Mouse (Mus musculus) C2C12 (cell line): Measurements from ENCODE around the gene Plxna2. TPM values are rescaled to one million over a fixed set of nuclear protein-coding genes. Genes with fewer than 3 reads are reported as not detected.

Experiments
- H3K27me3 ChIP-seq: one replicate; pipeline ENCODE4 v1.6.1; 2011; ENCODE audit not compliant: control insufficient read depth, insufficient read depth, insufficient read length
- H3K36me3 ChIP-seq: one replicate; pipeline ENCODE4 v1.6.1; 2011; ENCODE audit not compliant: control insufficient read depth, insufficient read depth
- H3K4me3 ChIP-seq: one replicate; pipeline ENCODE4 v1.5.1; 2011; ENCODE audit warnings: mild to moderate bottlenecking, control low read depth; ENCODE audit not compliant: poor library complexity, insufficient read depth, severe bottlenecking
- H3K79me2 ChIP-seq: one replicate; pipeline ENCODE4 v1.6.1; 2011; ENCODE audit not compliant: control insufficient read depth, insufficient read depth
- H3K79me3 ChIP-seq: one replicate; pipeline ENCODE4 v1.6.1; 2011; ENCODE audit warnings: low read depth, control low read depth
- H3ac ChIP-seq: one replicate; pipeline ENCODE3; 2011; ENCODE audit warnings: low read depth; ENCODE audit not compliant: control insufficient read depth, insufficient read length
- CEBPB ChIP-seq: IDR thresholded peaks from one replicate; pipeline ENCODE4 v1.6.1; 2011; ENCODE audit warnings: low read depth, mild to moderate bottlenecking, control low read depth, moderate library complexity
- CTCF ChIP-seq: IDR thresholded peaks from one replicate; pipeline ENCODE4 v1.5.1; 2011; ENCODE audit not compliant: control insufficient read depth, insufficient read depth, insufficient read length
- FOSL1 ChIP-seq: IDR thresholded peaks from one replicate; pipeline ENCODE4 v1.8.0; 2011; ENCODE audit warnings: mild to moderate bottlenecking, low read length; ENCODE audit not compliant: poor library complexity, insufficient read depth, severe bottlenecking
- MAX ChIP-seq: IDR thresholded peaks from one replicate; pipeline ENCODE4 v1.6.1; 2011; ENCODE audit warnings: mild to moderate bottlenecking, control low read depth
- MYOD1 ChIP-seq: IDR thresholded peaks from one replicate; pipeline ENCODE4 v1.6.1; 2011; ENCODE audit warnings: low read depth; ENCODE audit not compliant: control insufficient read depth, insufficient read length
- MYOG ChIP-seq: IDR thresholded peaks from one replicate; pipeline ENCODE4 v1.6.1; 2011; ENCODE audit not compliant: control insufficient read depth, insufficient read length; ENCODE audit errors: extremely low read depth
- USF1 ChIP-seq: IDR thresholded peaks from one replicate; pipeline ENCODE4 v1.6.1; 2011; ENCODE audit warnings: low read depth, mild to moderate bottlenecking, control low read depth, moderate library complexity
- polyA plus RNA-seq: library from polyadenylated mRNA; unstranded; fragments of >200 nt; fragmentation: generic; extraction: Trizol; gene quantifications from one replicate; pipeline ENCODE4 v1.2.1, GENCODE M21; 2012; ENCODE audit warnings: missing spikeins

Plxna2 gene
- polyA plus RNA-seq, 1 experiment: 4.2 TPM

GRCm38 (mm10) chr1:194777608-194778007 lies 159.6 kb downstream of the Plxna2 start:
- Histone ChIP-seq H3K4me3 (no peak overlapping the region), H3K79me2 (no peaks in the 10 kb centered on the region), H3K79me3 (no peaks in the 10 kb centered on the region), H3ac (no peak overlapping the region), H3K27me3 (no peaks in the 10 kb centered on the region), H3K36me3 (no peaks in the 10 kb centered on the region)
- TF ChIP-seq CTCF (no peak), CEBPB (no peak), MYOG (no peak), USF1 (no peak), MAX (no peak), MYOD1 (no peak), FOSL1 (no peak)

GRCm38 (mm10) chr1:194780392-194780791 lies 162.4 kb downstream of the Plxna2 start:
- Histone ChIP-seq H3K79me2 (no peaks in the 10 kb centered on the region), H3K4me3 (no peak overlapping the region), H3K36me3 (peaks cover 5% of the 10 kb centered on the region), H3K27me3 (no peaks in the 10 kb centered on the region), H3ac (no peak overlapping the region), H3K79me3 (no peaks in the 10 kb centered on the region)
- TF ChIP-seq MYOD1: no peak
- no peak for TF ChIP-seq USF1

- Histone ChIP-seq H3K79me2 (no peaks in the 10 kb centered on the region), H3K36me3 (peaks cover 5% of the 10 kb centered on the region), H3K79me3 (no peaks in the 10 kb centered on the region), H3ac (no peak overlapping the region), H3K4me3 (no peak overlapping the region), H3K27me3 (no peaks in the 10 kb centered on the region)
- no peak for TF ChIP-seq USF1
- TF ChIP-seq CTCF: no peak
- no peak for TF ChIP-seq CEBPB
- no peak for TF ChIP-seq FOSL1
- TF ChIP-seq MAX: no peak
- no peak for TF ChIP-seq MYOG
- no peak for TF ChIP-seq MYOD1
These were observed 162.9 kb downstream of the Plxna2 start for GRCm38 (mm10) chr1:194780794-194781390.

GRCm38 (mm10) chr1:194781556-194781955 lies 163.5 kb downstream of the Plxna2 start:
- H3ac ChIP-seq: no peak overlapping the region
- no peaks in the 10 kb centered on the region for H3K79me2 ChIP-seq
- TF ChIP-seq MYOG (no peak), FOSL1 (peak; percentile 5), USF1 (no peak)

DNA sequence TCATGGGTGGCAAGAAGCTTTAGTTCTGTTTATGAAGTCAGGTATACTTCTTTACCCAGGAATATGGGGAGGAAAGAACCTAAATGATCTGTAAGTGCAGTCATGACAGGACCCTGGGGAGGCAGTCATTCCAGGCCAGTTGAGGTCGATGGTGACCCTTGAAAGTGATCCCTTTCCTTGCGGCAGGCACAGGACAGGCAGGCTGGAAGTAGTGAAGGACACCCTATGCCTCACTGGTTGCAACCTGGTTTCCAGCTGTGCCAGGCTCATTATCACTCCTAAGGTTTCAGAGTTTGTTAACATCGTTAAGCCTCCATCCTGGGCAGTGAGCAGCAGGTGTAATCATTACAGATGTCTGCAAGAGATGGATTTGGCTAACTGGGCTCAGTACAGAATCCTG lies 164.3 kb downstream of the Plxna2 start:
- Histone ChIP-seq H3K79me2 (no peaks in the 10 kb centered on the region), H3K79me3 (no peaks in the 10 kb centered on the region)
- no peak for TF ChIP-seq MAX
- TF ChIP-seq FOSL1: no peak
- no peak for TF ChIP-seq CTCF
- no peak for TF ChIP-seq MYOG
- no peak for TF ChIP-seq MYOD1
- TF ChIP-seq CEBPB: no peak
- TF ChIP-seq USF1: no peak

More at GRCm38 (mm10) chr1:194781556-194781955, 163.5 kb downstream of the Plxna2 start:
- Histone ChIP-seq H3K79me3 (no peaks in the 10 kb centered on the region), H3K36me3 (peaks cover 7% of the 10 kb centered on the region), H3K27me3 (no peaks in the 10 kb centered on the region), H3K4me3 (no peak overlapping the region)

GRCm38 (mm10) chr1:194787626-194788025 lies 169.6 kb downstream of the Plxna2 start:
- Histone ChIP-seq H3K4me3 (no peak overlapping the region), H3K79me2 (no peaks in the 10 kb centered on the region), H3ac (no peak overlapping the region), H3K79me3 (no peaks in the 10 kb centered on the region), H3K27me3 (no peaks in the 10 kb centered on the region), H3K36me3 (peaks cover 14% of the 10 kb centered on the region)
- TF ChIP-seq CEBPB (no peak), CTCF (no peak), MYOD1 (no peak), MYOG (no peak), FOSL1 (no peak), MAX (no peak)

More for the DNA sequence above, 164.3 kb downstream of the Plxna2 start:
- Histone ChIP-seq H3ac (no peak overlapping the region), H3K4me3 (no peak overlapping the region), H3K36me3 (peaks cover 9% of the 10 kb centered on the region), H3K27me3 (no peaks in the 10 kb centered on the region)
